Mouse (Mus musculus): ENCODE data around the gene Wfikkn1.

DNA sequence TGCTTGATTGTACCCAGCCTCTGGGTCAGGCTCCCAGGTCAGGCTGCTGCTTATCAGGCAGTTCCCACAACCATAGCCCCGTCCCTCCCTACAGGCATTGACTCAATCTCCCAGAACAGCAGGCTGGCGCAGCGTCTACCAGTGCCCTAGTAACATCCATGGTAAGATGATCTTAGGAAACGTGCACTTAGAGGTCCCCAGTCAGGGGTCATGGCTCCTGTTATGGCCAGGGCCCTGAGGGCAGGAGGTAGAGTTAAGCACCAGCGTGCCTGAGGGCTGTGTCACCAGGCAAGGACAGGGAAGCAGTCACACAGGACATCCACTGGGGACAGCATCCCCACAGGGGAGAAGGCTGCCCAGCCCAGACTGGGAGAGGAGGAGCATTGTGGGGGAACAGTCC is 1.6 kb upstream of the Wfikkn1 start:
- TF ChIP-seq CTCF (IDR thresholded peaks at IDR 0.05 in 2 of 3, conservative IDR thresholded peaks at IDR 0.05 in 1 of 3; ENCODE audit: control insufficient read depth in 1 of 3, insufficient read depth in 1 of 3, low read depth in 2 of 3, low read length in 3 of 3, poor library complexity in 1 of 3, severe bottlenecking in 1 of 3): no peak
- TF ChIP-seq USF1 (IDR thresholded peaks at IDR 0.05; ENCODE audit: low read depth, low read length): no peak
- TF ChIP-seq TAL1 (IDR thresholded peaks at IDR 0.05; ENCODE audit: low read length): no peak
- no peak for TF ChIP-seq BHLHE40 (IDR thresholded peaks at IDR 0.05; ENCODE audit: borderline replicate concordance, low read depth, low read length)
- no peak for TF ChIP-seq GABPA (IDR thresholded peaks at IDR 0.05; ENCODE audit: low read depth, low read length)
